Mouse (Mus musculus): Measurements from ENCODE around the gene Tmcc1. TPM values are rescaled to one million over a fixed set of nuclear protein-coding genes. Genes with fewer than 3 reads are reported as not detected.

Gene Tmcc1
- total and polyA plus RNA-seq, 2 experiments from 2014 or later: 11.8 to 40.9 TPM

- H3K27ac ChIP-seq (ENCODE audit: low read depth, low read length): no peak overlapping the region
- TF ChIP-seq CTCF (IDR thresholded peaks at IDR 0.05): no peak
Observed at GRCm38 (mm10) chr6:115995531-115995941, 197.8 kb downstream of the Tmcc1 start.

GRCm38 (mm10) chr6:115994877-115995520 lies 198.3 kb downstream of the Tmcc1 start, which contains the start of gene Plxnd1:
Plxnd1 (minus strand) TSS chr6:115995005.
- Histone ChIP-seq H3K36me3 (ENCODE audit: insufficient read depth, low read length) (no peaks in the 10 kb centered on the region), H3K27ac (ENCODE audit: low read depth, low read length) (no peak within 1 kb of the TSS), H3K9ac (replicated peaks; ENCODE audit: low read length, poor library complexity, severe bottlenecking) (peak within 1 kb of the TSS; percentile 48), H3K4me2 (ENCODE audit: low read depth, low read length, poor library complexity, severe bottlenecking) (peak within 1 kb of the TSS; percentile 95), H3K4me1 (ENCODE audit: insufficient read depth, low read length) (no peaks in the 10 kb centered on the region), H3K4me3 (ENCODE audit: low read depth, low read length) (peak within 1 kb of the TSS; percentile 55), H3K9me3 (ENCODE audit: low read length) (no peaks in the 10 kb centered on the region), H3K27me3 (ENCODE audit: insufficient read depth, low read length) (peaks cover 52% of the 10 kb centered on the region)
- TF ChIP-seq CTCF (IDR thresholded peaks at IDR 0.05): no peak
- peak; percentile 65 for DNase-seq (ENCODE audit: low spot score)
- peak; percentile 27; the same call in 1 of the 2 replicates for ATAC-seq (ENCODE audit: low FRiP score)
- WGBS: 1% methylated on average over 29 of the region's 51 CpGs

More at GRCm38 (mm10) chr6:115995531-115995941, 197.8 kb downstream of the Tmcc1 start:
- Histone ChIP-seq H3K9me3 (ENCODE audit: low read length) (no peaks in the 10 kb centered on the region), H3K4me3 (ENCODE audit: low read depth, low read length) (no peak overlapping the region), H3K4me2 (ENCODE audit: low read depth, low read length, poor library complexity, severe bottlenecking) (peak overlapping the region; percentile 95), H3K36me3 (ENCODE audit: insufficient read depth, low read length) (no peaks in the 10 kb centered on the region), H3K4me1 (ENCODE audit: insufficient read depth, low read length) (no peaks in the 10 kb centered on the region), H3K27me3 (ENCODE audit: insufficient read depth, low read length) (peaks cover 51% of the 10 kb centered on the region), H3K9ac (replicated peaks; ENCODE audit: low read length, poor library complexity, severe bottlenecking) (no peak overlapping the region)
- no peak for ATAC-seq (ENCODE audit: low FRiP score)
- DNase-seq (ENCODE audit: low spot score): no peak
- WGBS: 57% methylated on average over 4 of the region's 4 CpGs

DNA sequence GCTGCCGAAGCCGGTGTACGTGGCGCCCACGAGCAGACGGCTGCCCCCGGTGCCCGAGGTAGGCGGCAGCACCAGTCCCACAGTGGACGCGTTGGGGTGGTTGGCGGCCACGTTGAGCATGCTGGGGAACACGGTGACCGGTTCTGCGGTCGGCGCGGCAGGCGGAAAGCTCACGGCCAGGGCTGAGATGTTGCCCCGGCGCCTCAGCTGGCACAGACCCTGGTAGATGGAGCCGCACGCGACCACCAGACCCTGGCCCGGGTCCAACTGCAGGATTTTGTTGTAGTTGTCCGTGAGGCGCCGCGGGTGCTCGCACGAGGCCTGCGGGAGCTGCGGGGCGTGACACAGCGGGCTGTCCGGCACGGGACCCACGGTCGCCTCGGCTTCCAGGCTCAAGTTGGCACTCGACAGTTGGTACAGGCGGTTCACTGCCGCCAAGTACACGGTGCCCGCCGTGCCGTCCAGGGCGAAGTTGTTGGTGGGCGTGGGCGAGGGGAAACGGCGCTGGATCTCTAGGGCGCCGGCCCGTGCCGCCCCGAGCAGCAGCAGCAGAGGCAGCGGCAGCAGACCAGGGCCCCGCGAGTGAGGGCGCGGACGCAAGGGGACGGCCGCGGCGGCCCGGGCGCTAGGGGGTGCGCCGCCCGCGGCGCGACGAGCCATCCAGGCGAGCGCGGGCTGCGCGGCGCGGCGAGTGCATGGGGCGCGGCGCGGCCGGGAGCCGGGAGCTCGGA lies 199.0 kb downstream of the Tmcc1 start:
- H3K27ac ChIP-seq (ENCODE audit: low read depth, low read length): no peak overlapping the region
- peaks cover 52% of the 10 kb centered on the region for H3K27me3 ChIP-seq (ENCODE audit: insufficient read depth, low read length)
- H3K9ac ChIP-seq (replicated peaks; ENCODE audit: low read length, poor library complexity, severe bottlenecking): peak overlapping the region; percentile 48
- DNase-seq (ENCODE audit: low spot score) (no peak), ATAC-seq (ENCODE audit: low FRiP score) (peak; percentile 8; the same call in 1 of the 2 replicates)
- peak overlapping the region; percentile 95 for H3K4me2 ChIP-seq (ENCODE audit: low read depth, low read length, poor library complexity, severe bottlenecking)
- no peak for TF ChIP-seq CTCF (IDR thresholded peaks at IDR 0.05)
- peak overlapping the region; percentile 55 for H3K4me3 ChIP-seq (ENCODE audit: low read depth, low read length)
- H3K9me3 ChIP-seq (ENCODE audit: low read length): no peaks in the 10 kb centered on the region
- under 1% methylated on average over 65 of the region's 93 CpGs for WGBS
- no peaks in the 10 kb centered on the region for H3K36me3 ChIP-seq (ENCODE audit: insufficient read depth, low read length)
- H3K4me1 ChIP-seq (ENCODE audit: insufficient read depth, low read length): no peaks in the 10 kb centered on the region

- H3K9me3 ChIP-seq (ENCODE audit: low read length): no peaks in the 10 kb centered on the region
- H3K27me3 ChIP-seq (ENCODE audit: insufficient read depth, low read length): peaks cover 52% of the 10 kb centered on the region
- H3K9ac ChIP-seq (replicated peaks; ENCODE audit: low read length, poor library complexity, severe bottlenecking): 0 out of 2 replicates have a peak overlapping the region, but pooled peaks have one; percentile 19
- DNase-seq (ENCODE audit: low spot score) (no peak), ATAC-seq (ENCODE audit: low FRiP score) (no peak)
- H3K27ac ChIP-seq (ENCODE audit: low read depth, low read length): no peak overlapping the region
- H3K4me2 ChIP-seq (ENCODE audit: low read depth, low read length, poor library complexity, severe bottlenecking): peak overlapping the region; percentile 95
- TF ChIP-seq CTCF (IDR thresholded peaks at IDR 0.05): no peak
- WGBS: 2% methylated on average over 86 of the region's 86 CpGs
- peak overlapping the region; percentile 55 for H3K4me3 ChIP-seq (ENCODE audit: low read depth, low read length)
- no peaks in the 10 kb centered on the region for H3K36me3 ChIP-seq (ENCODE audit: insufficient read depth, low read length)
- no peaks in the 10 kb centered on the region for H3K4me1 ChIP-seq (ENCODE audit: insufficient read depth, low read length)
Observed at GRCm38 (mm10) chr6:115993463-115994145, 199.7 kb downstream of the Tmcc1 start.

- DNase-seq (ENCODE audit: low spot score): no peak
- no peaks in the 10 kb centered on the region for H3K4me1 ChIP-seq (ENCODE audit: insufficient read depth, low read length)
- ATAC-seq (ENCODE audit: low FRiP score): no peak
- H3K4me2 ChIP-seq (ENCODE audit: low read depth, low read length, poor library complexity, severe bottlenecking): peak overlapping the region; percentile 95
- H3K27me3 ChIP-seq (ENCODE audit: insufficient read depth, low read length): peaks cover 52% of the 10 kb centered on the region
- H3K4me3 ChIP-seq (ENCODE audit: low read depth, low read length): peak overlapping the region; percentile 55
- no peaks in the 10 kb centered on the region for H3K9me3 ChIP-seq (ENCODE audit: low read length)
- H3K9ac ChIP-seq (replicated peaks; ENCODE audit: low read length, poor library complexity, severe bottlenecking): no peak overlapping the region
- H3K36me3 ChIP-seq (ENCODE audit: insufficient read depth, low read length): no peaks in the 10 kb centered on the region
- no peak overlapping the region for H3K27ac ChIP-seq (ENCODE audit: low read depth, low read length)
- WGBS: 50% methylated on average over 6 of the region's 6 CpGs
- no peak for TF ChIP-seq CTCF (IDR thresholded peaks at IDR 0.05)
Observed at GRCm38 (mm10) chr6:115992981-115993380, 200.3 kb downstream of the Tmcc1 start.
